Mouse (Mus musculus) olfactory bulb, adult 2 months (tissue): ENCODE results near the gene Fignl2.

Experiments used
- CTCF ChIP-seq: fragments of 200-500 bp; IDR thresholded peaks from 2 replicates; pipeline ENCODE4 v1.5.1; 2012; ENCODE audit warnings: low read depth, mild to moderate bottlenecking, low read length, moderate library complexity; ENCODE audit not compliant: insufficient read depth
- POLR2A ChIP-seq: fragments of 200-500 bp; IDR thresholded peaks from 2 replicates; pipeline ENCODE4 v1.6.1; 2012; ENCODE audit warnings: mild to moderate bottlenecking, low read depth, low read length, moderate library complexity; ENCODE audit not compliant: insufficient read depth

GRCm38 (mm10) chr15:101046039-101046526, 32.3 kb downstream of the Fignl2 start:
- no peak for TF ChIP-seq CTCF
- no peak for TF ChIP-seq POLR2A
